Mouse (Mus musculus): ENCODE results near the gene Rab25.

Gene Rab25

GRCm38 (mm10) chr3:88541622-88542401, 6.3 kb downstream of the Rab25 start:
- no peak for DNase-seq

GRCm38 (mm10) chr3:88540085-88540484, 8.0 kb downstream of the Rab25 start:
- DNase-seq = no peak

- DNase-seq = no peak
Measured at GRCm38 (mm10) chr3:88539397-88539796, 8.7 kb downstream of the Rab25 start.

- no peak for DNase-seq
Measured at GRCm38 (mm10) chr3:88538271-88539145, 9.6 kb downstream of the Rab25 start.

GRCm38 (mm10) chr3:88537146-88537545, 11.0 kb downstream of the Rab25 start:
- DNase-seq = peak; percentile 54

- peak; percentile 91 for DNase-seq
Measured at GRCm38 (mm10) chr3:88536103-88536930, 11.8 kb downstream of the Rab25 start.

- no peak for DNase-seq
Measured at GRCm38 (mm10) chr3:88535527-88535926, 12.6 kb downstream of the Rab25 start.

- DNase-seq = no peak
Measured at GRCm38 (mm10) chr3:88535005-88535404, 13.1 kb downstream of the Rab25 start.

- DNase-seq = no peak
Measured at GRCm38 (mm10) chr3:88533706-88534105, 14.4 kb downstream of the Rab25 start.

GRCm38 (mm10) chr3:88532689-88533511, 15.2 kb downstream of the Rab25 start:
- DNase-seq = no peak

GRCm38 (mm10) chr3:88532299-88532674, 15.8 kb downstream of the Rab25 start, which contains the start of gene Mex3a:
Mex3a (plus strand) TSS chr3:88532395.
- DNase-seq = no peak

- peak; percentile 89 for DNase-seq
Measured at GRCm38 (mm10) chr3:88531348-88532298, 16.5 kb downstream of the Rab25 start.

GRCm38 (mm10) chr3:88530082-88530864, 17.8 kb downstream of the Rab25 start:
- DNase-seq = no peak

GRCm38 (mm10) chr3:88529204-88530000, 18.7 kb downstream of the Rab25 start:
- DNase-seq = no peak

GRCm38 (mm10) chr3:88528646-88529045, 19.5 kb downstream of the Rab25 start:
- no peak for DNase-seq

- no peak for DNase-seq
Measured at GRCm38 (mm10) chr3:88527565-88527964, 20.5 kb downstream of the Rab25 start.

GRCm38 (mm10) chr3:88526157-88527131, 21.7 kb downstream of the Rab25 start:
- peak; percentile 93 for DNase-seq

GRCm38 (mm10) chr3:88525021-88525420, 23.1 kb downstream of the Rab25 start:
- no peak for DNase-seq

All from lung, postnatal 36 days (tissue).